Mouse (Mus musculus) midbrain, postnatal 0 days (tissue): ENCODE measurements at regions not wholly inside any gene's neighbourhood (a gene's known extent, or its start where the extent isn't known, plus 50 kb on each side); places are given as distances from the start of the nearest gene placed in this dataset.
A peak's percentile ranks its signal among the peaks of the same experiment; 100 is the strongest.

Experiments used
- ATAC-seq: fragments of 200-750 bp; cut with Nextera tagmentation; 2 replicates; pipeline ENCODE4 v1.8.0; 2017; ENCODE audit warnings: moderate number of reproducible peaks, mild to moderate bottlenecking, moderate TSS enrichment, moderate library complexity; ENCODE audit not compliant: low FRiP score
- DNase-seq: peaks from one replicate; pipeline ENCODE4 v3.0.0-alpha.2; 2015; ENCODE audit warnings: low spot score
- H3K27ac ChIP-seq: fragments of 300-500 bp; sonication (generic); 2 replicates; pipeline ENCODE4 v1.5.1; 2014; ENCODE audit warnings: low read depth, mild to moderate bottlenecking, low read length, mixed read lengths
- H3K27me3 ChIP-seq: fragments of 300-500 bp; sonication (generic); 2 replicates; pipeline ENCODE4 v1.6.1; 2014; ENCODE audit warnings: low read length, control low read depth, mixed read lengths; ENCODE audit not compliant: insufficient read depth
- H3K36me3 ChIP-seq: fragments of 300-500 bp; sonication (generic); 2 replicates; pipeline ENCODE4 v1.6.1; 2014; ENCODE audit warnings: low read length, control low read depth, mixed read lengths; ENCODE audit not compliant: insufficient read depth
- H3K4me1 ChIP-seq: fragments of 300-500 bp; sonication (generic); 2 replicates; pipeline ENCODE4 v1.6.1; 2014; ENCODE audit warnings: mild to moderate bottlenecking, control low read depth, antibody characterized with exemption, low read length, mixed read lengths; ENCODE audit not compliant: insufficient read depth
- H3K4me2 ChIP-seq: fragments of 300-500 bp; sonication (generic); 2 replicates; pipeline ENCODE4 v1.6.1; 2014; ENCODE audit warnings: low read depth, mild to moderate bottlenecking, low read length, mixed read lengths; ENCODE audit not compliant: poor library complexity, severe bottlenecking
- H3K4me3 ChIP-seq: fragments of 300-500 bp; sonication (generic); 2 replicates; pipeline ENCODE4 v1.5.1; 2014; ENCODE audit warnings: low read depth, mild to moderate bottlenecking, low read length, moderate library complexity
- H3K9ac ChIP-seq: fragments of 300-500 bp; sonication (generic); replicated peaks from 2 replicates; pipeline ENCODE4 v1.6.1; 2014; ENCODE audit warnings: mild to moderate bottlenecking, low read length, moderate library complexity, mixed read lengths; ENCODE audit not compliant: poor library complexity, severe bottlenecking
- H3K9me3 ChIP-seq: fragments of 300-500 bp; sonication (generic); 2 replicates; pipeline ENCODE4 v1.6.1; 2016; ENCODE audit warnings: low read length, control low read depth
- CTCF ChIP-seq: IDR thresholded peaks from 2 replicates; pipeline ENCODE4 v1.5.1; 2016; ENCODE audit warnings: antibody characterized with exemption, mild to moderate bottlenecking
- WGBS: fragments of 180-500 bp; shearing (Covaris S2); extraction: QIAGEN DNeasy Blood & Tissue Kit; methylation state at CpG from one replicate; pipeline ENCODE4 v1.1.7; 2014; 5-methylcytosine and 5-hydroxymethylcytosine counted together

DNA sequence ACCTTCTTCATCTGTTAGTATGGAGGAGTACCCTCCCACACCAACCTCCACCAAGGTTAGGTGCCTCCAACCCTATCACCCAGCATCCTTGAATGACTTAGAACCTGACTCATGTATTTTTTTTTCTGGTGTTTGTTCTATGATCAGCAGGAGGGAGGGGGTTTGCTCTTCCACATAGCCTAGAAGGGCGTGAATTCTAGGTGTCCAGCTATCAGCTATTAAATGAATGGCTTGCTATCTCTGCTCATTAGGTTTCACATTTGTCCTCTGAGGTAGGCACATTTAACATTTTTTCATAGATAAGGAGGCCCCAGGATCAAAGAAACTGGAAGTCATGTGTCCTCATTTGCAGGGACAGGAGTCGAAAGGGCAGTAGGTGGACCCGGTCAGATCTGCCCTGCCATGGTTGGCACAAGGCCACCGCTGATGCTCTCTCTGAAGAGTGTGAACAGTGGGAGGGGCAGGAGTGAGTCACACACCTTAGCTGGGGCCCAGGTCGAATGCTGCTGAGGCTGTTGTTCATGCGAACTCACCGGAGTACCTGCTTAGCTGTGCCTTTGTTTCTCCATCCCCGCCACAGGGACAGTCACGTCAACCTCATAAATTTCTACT is 424.4 kb downstream of the Med13l start:
- Histone ChIP-seq H3K27ac (no peak overlapping the region), H3K4me2 (no peak overlapping the region), H3K4me1 (no peaks in the 10 kb centered on the region), H3K27me3 (no peaks in the 10 kb centered on the region), H3K36me3 (no peaks in the 10 kb centered on the region), H3K9ac (no peak overlapping the region), H3K4me3 (no peak overlapping the region), H3K9me3 (no peaks in the 10 kb centered on the region)
- WGBS: 88% methylated on average over 9 of the region's 9 CpGs
- DNase-seq (no peak), ATAC-seq (no peak)
- TF ChIP-seq CTCF: no peak

DNA sequence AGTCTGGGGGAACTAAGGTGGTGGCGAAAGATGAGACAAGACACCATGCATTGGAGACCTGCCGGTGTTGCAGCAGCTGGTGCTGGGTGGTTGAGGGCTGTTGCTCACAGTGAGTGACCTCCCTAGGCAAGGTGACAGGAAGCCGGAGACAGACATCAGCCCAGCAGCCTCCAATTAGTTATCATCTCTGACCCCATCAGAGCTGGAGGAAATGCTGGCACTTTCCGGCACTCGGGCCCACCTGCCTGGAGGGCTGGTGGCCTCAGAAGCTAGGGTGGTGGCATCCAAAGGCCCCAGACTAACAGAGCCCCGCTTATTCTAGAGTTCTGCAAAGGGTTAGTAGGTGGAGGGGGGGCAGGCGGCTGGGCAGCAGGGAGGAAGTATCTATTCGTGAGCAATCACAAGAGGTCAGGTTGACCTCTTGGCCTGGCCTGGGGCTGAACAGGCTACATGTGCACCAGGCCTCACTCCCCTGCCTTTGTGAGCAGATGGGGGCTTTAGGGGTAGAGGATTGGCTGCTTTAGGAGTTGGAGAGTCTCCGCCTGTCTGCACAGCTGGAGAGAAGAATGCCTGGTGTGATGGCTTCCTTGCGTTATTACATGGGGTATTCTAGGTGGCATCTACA is 427.0 kb downstream of the Med13l start:
- TF ChIP-seq CTCF: no peak
- no peak overlapping the region for H3K9ac ChIP-seq
- DNase-seq: no peak
- H3K4me2 ChIP-seq: no peak overlapping the region
- no peak for ATAC-seq
- H3K36me3 ChIP-seq: no peaks in the 10 kb centered on the region
- H3K27ac ChIP-seq: no peak overlapping the region
- no peaks in the 10 kb centered on the region for H3K9me3 ChIP-seq
- H3K4me3 ChIP-seq: no peak overlapping the region
- H3K4me1 ChIP-seq: no peaks in the 10 kb centered on the region
- 77% methylated on average over 10 of the region's 10 CpGs for WGBS
- H3K27me3 ChIP-seq: no peaks in the 10 kb centered on the region; the same call in 1 of the 2 replicates

DNA sequence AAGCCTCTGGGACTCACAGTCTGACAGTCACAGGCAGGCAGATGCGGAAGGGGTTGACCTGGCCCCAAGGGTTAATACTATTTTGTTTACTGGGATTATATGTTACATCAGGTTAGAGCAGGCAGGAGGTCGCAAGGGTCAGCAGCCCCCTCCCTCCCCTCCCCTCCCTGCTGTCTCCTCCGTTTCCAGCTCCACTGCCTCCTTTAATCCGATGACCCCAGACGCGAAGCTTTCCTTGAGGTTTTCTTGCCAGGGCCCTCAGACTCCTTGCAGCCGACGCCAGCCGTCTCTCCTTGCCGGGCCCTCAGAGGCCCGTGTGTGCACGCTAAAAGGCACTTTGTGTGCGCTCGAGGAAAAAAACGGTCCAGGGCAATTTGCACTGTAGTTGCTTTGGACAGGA is 438.6 kb downstream of the Med13l start:
- H3K4me2 ChIP-seq: no peak overlapping the region
- WGBS: 12% methylated on average over 15 of the region's 15 CpGs
- TF ChIP-seq CTCF: no peak
- H3K36me3 ChIP-seq: no peaks in the 10 kb centered on the region
- H3K9ac ChIP-seq: no peak overlapping the region
- DNase-seq: no peak
- no peaks in the 10 kb centered on the region for H3K9me3 ChIP-seq
- no peak overlapping the region for H3K27ac ChIP-seq
- H3K4me3 ChIP-seq: no peak overlapping the region
- no peaks in the 10 kb centered on the region for H3K4me1 ChIP-seq
- ATAC-seq: no peak
- no peaks in the 10 kb centered on the region for H3K27me3 ChIP-seq

DNA sequence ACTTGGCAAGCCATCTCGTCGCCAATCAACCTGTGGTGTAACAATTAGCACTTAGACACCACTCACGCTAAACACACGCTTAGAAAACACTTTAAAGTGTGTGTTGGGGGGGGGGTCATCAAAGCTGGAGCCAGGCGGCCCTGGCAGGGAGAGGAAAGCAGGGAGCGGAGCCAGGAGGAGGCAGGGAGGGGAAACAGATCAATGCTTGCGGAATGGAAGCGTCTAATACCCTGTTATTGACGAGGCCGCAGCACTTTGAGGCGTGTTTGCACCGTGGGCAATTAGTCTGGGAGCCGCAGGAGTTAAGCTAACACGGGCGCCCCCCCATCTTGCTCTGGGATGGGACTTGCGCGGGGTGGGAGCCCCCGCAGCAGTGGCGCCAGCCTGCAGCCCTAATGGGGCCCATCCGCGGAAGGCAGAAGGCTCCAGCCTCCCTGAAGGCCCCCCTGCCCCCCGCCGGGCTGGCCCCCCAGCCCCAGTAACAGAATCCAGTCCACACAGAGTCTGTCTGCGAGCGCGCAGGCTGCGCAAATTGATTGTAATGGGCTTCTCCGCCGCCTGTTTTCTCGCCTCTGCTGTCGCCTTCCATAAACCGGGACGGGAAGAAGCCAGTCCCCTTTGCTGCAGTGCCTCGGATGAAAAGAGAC is 445.5 kb downstream of the Med13l start:
- TF ChIP-seq CTCF: no peak
- Histone ChIP-seq H3K9me3 (no peaks in the 10 kb centered on the region), H3K4me2 (peak overlapping the region; percentile 83), H3K27me3 (no peaks in the 10 kb centered on the region), H3K9ac (peak overlapping the region; percentile 48; the same call in 1 of the 2 replicates), H3K4me1 (0 out of 2 replicates have a peak, but pooled peaks cover 4% of the 10 kb centered on the region), H3K36me3 (no peaks in the 10 kb centered on the region), H3K4me3 (peak overlapping the region; percentile 35), H3K27ac (no peak overlapping the region)
- no peak for DNase-seq
- no peak for ATAC-seq
- WGBS: 1% methylated on average over 34 of the region's 34 CpGs

DNA sequence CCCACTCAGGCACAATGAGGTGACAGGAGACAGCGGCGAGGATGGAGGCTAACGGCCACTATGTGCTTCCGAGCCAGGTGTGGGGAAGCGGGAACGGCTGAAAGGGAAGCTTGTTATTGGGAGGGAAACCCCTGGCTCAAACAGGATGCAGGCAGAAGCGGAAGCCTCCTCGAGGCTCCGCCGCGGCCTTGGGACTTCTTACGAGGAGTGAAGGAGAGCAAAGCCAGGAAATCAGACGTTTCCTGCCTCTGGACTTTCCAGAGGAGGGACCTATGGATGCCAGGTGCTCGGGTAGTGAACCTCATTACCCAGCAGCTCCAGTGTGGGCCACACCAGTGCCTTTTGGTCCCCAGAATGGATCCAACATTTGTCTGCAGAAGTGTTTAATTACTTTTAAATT is 449.6 kb downstream of the Med13l start:
- Histone ChIP-seq H3K9me3 (no peaks in the 10 kb centered on the region), H3K27ac (no peak overlapping the region), H3K4me2 (no peak overlapping the region), H3K36me3 (no peaks in the 10 kb centered on the region), H3K4me1 (0 out of 2 replicates have a peak, but pooled peaks cover 4% of the 10 kb centered on the region), H3K9ac (no peak overlapping the region), H3K27me3 (no peaks in the 10 kb centered on the region), H3K4me3 (no peak overlapping the region)
- ATAC-seq: no peak
- TF ChIP-seq CTCF: no peak
- 88% methylated on average over 14 of the region's 14 CpGs for WGBS
- no peak for DNase-seq

DNA sequence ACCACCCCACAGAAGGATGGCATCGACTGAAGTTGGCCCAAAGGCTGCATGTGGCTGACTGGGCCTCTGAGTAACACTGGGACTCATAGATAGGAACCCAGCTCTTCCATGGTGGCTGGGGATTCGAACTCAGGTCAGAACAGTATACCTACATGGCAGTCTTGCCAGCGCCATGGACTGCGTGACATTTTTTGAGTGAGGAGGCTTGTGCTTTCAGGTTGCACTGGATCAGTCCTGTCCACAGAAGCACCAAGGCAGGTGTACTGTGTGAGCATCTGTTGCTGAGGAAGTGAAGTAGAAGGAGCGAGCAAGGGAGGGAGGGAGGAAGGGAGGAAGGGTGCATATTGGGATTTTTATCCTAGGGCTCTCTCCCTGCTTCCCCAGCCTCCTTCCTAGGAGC is 454.7 kb downstream of the Med13l start:
- no peak overlapping the region for H3K9ac ChIP-seq
- H3K4me1 ChIP-seq: no peaks in the 10 kb centered on the region
- no peak for TF ChIP-seq CTCF
- no peaks in the 10 kb centered on the region for H3K27me3 ChIP-seq
- ATAC-seq: no peak
- H3K9me3 ChIP-seq: no peaks in the 10 kb centered on the region
- no peaks in the 10 kb centered on the region for H3K36me3 ChIP-seq
- WGBS: 73% methylated on average over 5 of the region's 5 CpGs
- no peak overlapping the region for H3K27ac ChIP-seq
- no peak for DNase-seq
- no peak overlapping the region for H3K4me2 ChIP-seq
- no peak overlapping the region for H3K4me3 ChIP-seq
